Mouse (Mus musculus) forebrain, embryonic 12.5 days (tissue): ENCODE results near the gene Smim23. TPM values are rescaled to one million over a fixed set of nuclear protein-coding genes. Genes with fewer than 3 reads are reported as not detected.

Experiments used
- ATAC-seq: fragments of 200-750 bp; cut with Nextera tagmentation; 2 replicates; pipeline ENCODE4 v1.8.0; 2017; ENCODE audit warnings: moderate TSS enrichment; ENCODE audit not compliant: low FRiP score
- H3K27ac ChIP-seq: fragments of 300-500 bp; sonication (generic); 2 replicates; pipeline ENCODE4 v1.5.1; 2016; ENCODE audit warnings: mild to moderate bottlenecking
- H3K27me3 ChIP-seq: fragments of 300-500 bp; sonication (generic); 2 replicates; pipeline ENCODE4 v1.6.1; 2016; ENCODE audit warnings: mild to moderate bottlenecking
- H3K36me3 ChIP-seq: fragments of 300-500 bp; sonication (generic); replicated peaks from 2 replicates; pipeline ENCODE4 v1.6.1; 2016; ENCODE audit warnings: mild to moderate bottlenecking
- H3K4me1 ChIP-seq: fragments of 300-500 bp; sonication (generic); 2 replicates; pipeline ENCODE4 v1.6.1; 2016
- H3K4me2 ChIP-seq: fragments of 300-500 bp; sonication (generic); 2 replicates; pipeline ENCODE4 v1.6.1; 2016; ENCODE audit warnings: mild to moderate bottlenecking, moderate library complexity
- H3K4me3 ChIP-seq: fragments of 300-500 bp; sonication (generic); replicated peaks from 2 replicates; pipeline ENCODE4 v1.5.1; 2016; ENCODE audit warnings: mild to moderate bottlenecking
- H3K9ac ChIP-seq: fragments of 300-500 bp; sonication (generic); 2 replicates; pipeline ENCODE4 v1.6.1; 2016; ENCODE audit warnings: mild to moderate bottlenecking
- H3K9me3 ChIP-seq: fragments of 300-500 bp; sonication (generic); 2 replicates; pipeline ENCODE4 v1.6.1; 2016
- WGBS: fragments of 180-500 bp; shearing (Covaris S2); methylation state at CpG from one replicate; pipeline ENCODE4 v1.1.7; 2016; 5-methylcytosine and 5-hydroxymethylcytosine counted together
- polyA plus RNA-seq: library from polyadenylated mRNA; unstranded; fragments of >200 nt; fragmentation: Nextera tagmentation; extraction: Ambion mirVana; gene quantifications from 2 replicates; pipeline ENCODE4 v1.2.1, GENCODE M21; 2016

The Smim23 gene
- polyA plus RNA-seq, 1 experiment from 2014 or later: not detected

GRCm38 (mm10) chr11:32768642-32769343 lies 55.6 kb downstream of the Smim23 start:
- 86% methylated on average over 12 of the region's 12 CpGs for WGBS
- no peak for ATAC-seq
- Histone ChIP-seq H3K4me2 (no peak overlapping the region), H3K36me3 (no peaks in the 10 kb centered on the region), H3K9ac (no peak overlapping the region), H3K4me3 (no peak overlapping the region), H3K27me3 (no peaks in the 10 kb centered on the region; the same call in 1 of the 2 replicates), H3K27ac (no peak overlapping the region), H3K9me3 (no peaks in the 10 kb centered on the region), H3K4me1 (no peaks in the 10 kb centered on the region)

Other genes with a start within 250 kb of the Smim23 start
- gene Fbxw11, start 181.9 kb downstream of the Smim23 start, polyA plus RNA-seq: 111 and 114 TPM in 2 replicates